11 mouse cellular contexts compared by ENCODE assay signal in the genomic region with DNA sequence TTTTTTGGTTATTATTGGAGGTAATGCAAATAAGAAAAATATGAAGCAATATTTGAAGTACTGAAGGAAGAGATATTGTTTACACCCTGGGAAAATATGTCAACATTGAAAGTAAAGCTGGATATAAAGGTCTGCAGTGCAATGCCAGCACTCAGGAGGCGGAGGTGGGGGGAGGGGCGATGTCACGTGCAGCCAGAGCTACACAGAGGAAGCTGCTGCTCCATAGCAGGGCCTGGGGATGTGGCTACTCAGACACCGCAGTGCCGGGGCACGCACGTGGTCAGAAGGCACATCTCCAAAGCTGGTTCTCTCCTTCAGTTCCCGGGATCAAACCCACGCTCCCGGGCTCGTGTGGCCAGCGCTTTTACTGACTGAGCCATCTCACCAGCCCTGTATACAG.
DNase-seq lines count a peak whose midpoint lies in the region; ATAC-seq lines count a peak whose summit lies in the region.
"Had no signal": no experiment of that assay in that cellular context is flagged by ENCODE, and none has a peak within 500 bp of the region (broad histone marks: within the 10 kb centered on the region; RNA-seq: fewer than 3 reads in every experiment).

No protein-coding gene starts in this region.

- intact Hi-C loops in gastrocnemius, postnatal 14 days (cut with DNase I; ENCODE audit: low total_unique reads): loop anchor here (10.0 kb wide), 1 partner anchor 608 kb away; no protein-coding TSS in a partner anchor

- WGBS in midbrain, embryonic 11.5 days: 49% methylated on average over 12 of the region's 12 CpGs
- 36% methylated on average over 12 of the region's 12 CpGs for WGBS in midbrain, embryonic 15.5 days

- no peak overlapping the region for H3K9ac ChIP-seq in midbrain, embryonic 11.5 days (ENCODE audit: low read length)
- H3K9ac ChIP-seq in midbrain, embryonic 15.5 days: no peak overlapping the region
- H3K9ac ChIP-seq: limb, embryonic 13.5 days had no signal

- no peaks in the 10 kb centered on the region for H3K9me3 ChIP-seq in midbrain, embryonic 11.5 days (ENCODE audit: control insufficient read depth, low read length)
- no peaks in the 10 kb centered on the region for H3K9me3 ChIP-seq in midbrain, embryonic 15.5 days
- H3K9me3 ChIP-seq: limb, embryonic 13.5 days had no signal

- no peak overlapping the region for H3K4me2 ChIP-seq in midbrain, embryonic 11.5 days
- no peak overlapping the region for H3K4me2 ChIP-seq in midbrain, embryonic 15.5 days
- H3K4me2 ChIP-seq: limb, embryonic 13.5 days had no signal

- no peaks in the 10 kb centered on the region for H3K27me3 ChIP-seq in midbrain, embryonic 11.5 days (ENCODE audit: control insufficient read depth, insufficient read depth, low read length)
- H3K27me3 ChIP-seq in midbrain, embryonic 15.5 days (replicated peaks): no peaks in the 10 kb centered on the region
- H3K27me3 ChIP-seq: limb, embryonic 13.5 days had no signal

- no peak overlapping the region for H3K4me3 ChIP-seq in midbrain, embryonic 11.5 days (ENCODE audit: low read depth, low read length)
- H3K4me3 ChIP-seq in midbrain, embryonic 15.5 days: no peak overlapping the region
- H3K4me3 ChIP-seq: limb, embryonic 13.5 days had no signal

- ATAC-seq in midbrain, embryonic 11.5 days (ENCODE audit: low FRiP score): peak; percentile 76
- ATAC-seq in midbrain, embryonic 15.5 days (replicated peaks): no peak
- ATAC-seq: intestine, embryonic 16.5 days had no signal

- H3K4me1 ChIP-seq in midbrain, embryonic 11.5 days (ENCODE audit: control insufficient read depth, insufficient read depth, low read length): no peaks in the 10 kb centered on the region
- H3K4me1 ChIP-seq in midbrain, embryonic 15.5 days: 0 out of 2 replicates have a peak, but pooled peaks cover 3% of the 10 kb centered on the region

- peak; percentile 85 for DNase-seq in midbrain, embryonic 11.5 days (ENCODE audit: low spot score, missing footprints)
- DNase-seq in embryo, embryonic 10.5 days (ENCODE audit: low spot score): peak; percentile 58
- DNase-seq in induced T-regulatory cell, adult 2 months (ENCODE audit: low read depth): peak; percentile 23
- peak; percentile 50 to 55 for DNase-seq in thymus, adult 18-20 months
- no peak for DNase-seq in gastrocnemius, postnatal 14 days
- DNase-seq in cerebellum, postnatal 36 days: no peak
- DNase-seq: cerebellum, adult 11 months; gastrocnemius, postnatal 36 days had no signal

- no peak overlapping the region for H3K27ac ChIP-seq in midbrain, embryonic 11.5 days (ENCODE audit: low read depth, low read length)
- H3K27ac ChIP-seq in midbrain, embryonic 15.5 days: no peak overlapping the region
- H3K27ac ChIP-seq: limb, embryonic 13.5 days had no signal

- H3K36me3 ChIP-seq in midbrain, embryonic 11.5 days (ENCODE audit: control insufficient read depth, insufficient read depth, low read length): no peaks in the 10 kb centered on the region
- H3K36me3 ChIP-seq in midbrain, embryonic 15.5 days (replicated peaks): no peaks in the 10 kb centered on the region
- H3K36me3 ChIP-seq: limb, embryonic 13.5 days had no signal

Comparison
In these comparisons a context has a peak if more than half of its experiments do, and no peak if none do; other contexts are left out.
1. DNase-seq: peak in midbrain, embryonic 11.5 days (single experiment), embryo, embryonic 10.5 days (single experiment), induced T-regulatory cell, adult 2 months (single experiment) and thymus, adult 18-20 months (2 of 2); none in gastrocnemius, postnatal 14 days (single experiment) and cerebellum, postnatal 36 days (0 of 2).